Mouse (Mus musculus) heart, adult 8-10 months (tissue): ENCODE results near the gene Gm20877. TPM values are rescaled to one million over a fixed set of nuclear protein-coding genes. Genes with fewer than 3 reads are reported as not detected.
"Not testable (repeated sequence)": the region's sequence is repeated elsewhere in the genome, so short reads cannot be mapped to it uniquely, and the experiment has no call there.

Experiments used
- DNase-seq: peaks from one replicate; pipeline ENCODE4 v3.0.0; 2022; ENCODE audit warnings: low spot score
- total RNA-seq, 4 experiments: library from RNA; stranded (reverse); gene quantifications; 2 replicates each; pipeline ENCODE4 v1.2.4; 2022

Gene Gm20877
- not detected for total RNA-seq

DNA sequence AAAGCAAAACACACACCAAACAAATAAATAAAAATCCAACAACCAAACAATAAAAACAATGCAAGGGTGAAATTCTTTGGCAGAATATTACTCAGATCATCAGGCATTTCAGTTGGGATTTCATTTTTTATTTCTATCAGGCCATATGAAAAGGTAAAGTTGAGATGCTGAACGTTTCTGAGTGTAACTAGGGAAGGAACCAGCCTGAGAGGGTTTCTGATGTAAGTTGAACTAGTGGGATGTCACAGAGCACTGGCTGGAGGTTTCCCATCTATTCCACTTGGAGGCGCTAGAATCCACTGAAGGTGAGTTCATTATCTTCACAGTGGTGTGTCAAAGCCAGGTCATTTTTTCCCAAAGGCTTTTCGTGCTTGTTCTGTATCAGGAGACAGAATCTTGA, at the start of gene Gm20877:
TSS of gene Gm20877 (plus strand) at position 301 of the 400 bp plus-strand sequence.
- DNase-seq: not testable (repeated sequence)
